Mouse (Mus musculus) adrenal gland, postnatal 4 days (tissue): ENCODE measurements around the gene Myh9. TPM values are rescaled to one million over a fixed set of nuclear protein-coding genes. Genes with fewer than 3 reads are reported as not detected.
"Not testable (repeated sequence)": the region's sequence is repeated elsewhere in the genome, so short reads cannot be mapped to it uniquely, and the experiment has no call there.

Experiments
- DNase-seq, 2 experiments: peaks; one replicate each; pipeline ENCODE4 v3.0.0; 2021 to 2022; ENCODE audit warnings: low spot score in 2 of 2, mixed read lengths in 2 of 2
- total RNA-seq, 2 experiments: library from RNA; stranded (reverse); gene quantifications; 2 replicates each; pipeline ENCODE4 v1.2.3; 2021

The Myh9 gene
- total RNA-seq, 2 experiments from 2014 or later = 251 to 311 TPM

DNA sequence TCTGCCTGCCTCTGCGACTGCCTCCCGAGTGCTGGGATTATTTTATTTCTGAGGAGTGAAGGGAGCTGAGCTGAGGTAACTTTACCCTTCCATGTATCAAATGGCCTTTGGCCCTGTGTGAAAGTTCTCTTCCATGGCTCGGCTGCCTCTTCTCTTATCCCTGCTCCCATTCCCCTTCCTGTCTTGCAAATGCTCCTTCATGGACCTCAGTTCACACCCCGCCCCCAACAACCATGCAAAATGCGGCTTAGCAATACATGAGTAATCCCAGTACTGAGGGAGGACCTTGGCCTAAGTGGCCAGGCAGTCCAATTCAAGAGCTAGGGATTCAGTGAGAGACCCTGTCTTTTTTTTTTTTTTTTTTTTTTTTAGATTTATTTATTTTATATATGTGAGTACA is 26.4 kb upstream of the Myh9 start:
- no peak for DNase-seq

DNA sequence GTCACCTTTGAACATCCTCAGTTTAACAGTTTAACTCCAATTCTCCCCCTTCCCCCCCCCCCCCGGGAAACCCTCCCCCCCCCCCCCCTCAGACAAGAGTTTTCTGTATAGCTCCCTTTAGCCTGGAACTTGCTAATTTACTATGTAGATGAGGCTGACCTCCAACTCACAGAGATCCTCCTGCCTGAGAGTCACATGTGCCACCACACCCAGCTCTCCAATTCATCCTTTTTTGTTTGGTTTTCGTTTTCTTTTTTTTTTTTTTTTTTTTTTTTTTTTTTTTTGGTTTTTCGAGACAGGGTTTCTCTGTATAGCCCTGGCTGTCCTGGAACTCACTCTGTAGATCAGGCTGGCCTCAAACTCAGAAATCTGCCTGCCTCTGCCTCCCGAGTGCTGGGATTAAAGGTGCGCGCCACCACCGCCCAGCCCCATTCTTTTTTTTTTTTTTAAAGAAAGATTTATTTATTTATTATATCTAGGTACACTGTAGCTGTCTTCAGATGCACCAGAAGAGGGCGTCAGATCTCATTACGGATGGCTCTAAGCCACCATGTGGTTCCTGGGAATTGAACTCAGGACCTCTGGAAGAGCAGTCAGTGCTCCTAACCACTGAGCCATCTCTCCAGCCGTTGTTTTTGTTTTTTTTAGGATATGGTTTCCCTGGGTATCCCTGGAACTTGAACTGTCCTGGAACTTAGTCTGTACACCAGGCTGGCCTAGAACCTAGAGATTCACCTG is 25.4 kb upstream of the Myh9 start:
- not testable (repeated sequence) for DNase-seq

DNA sequence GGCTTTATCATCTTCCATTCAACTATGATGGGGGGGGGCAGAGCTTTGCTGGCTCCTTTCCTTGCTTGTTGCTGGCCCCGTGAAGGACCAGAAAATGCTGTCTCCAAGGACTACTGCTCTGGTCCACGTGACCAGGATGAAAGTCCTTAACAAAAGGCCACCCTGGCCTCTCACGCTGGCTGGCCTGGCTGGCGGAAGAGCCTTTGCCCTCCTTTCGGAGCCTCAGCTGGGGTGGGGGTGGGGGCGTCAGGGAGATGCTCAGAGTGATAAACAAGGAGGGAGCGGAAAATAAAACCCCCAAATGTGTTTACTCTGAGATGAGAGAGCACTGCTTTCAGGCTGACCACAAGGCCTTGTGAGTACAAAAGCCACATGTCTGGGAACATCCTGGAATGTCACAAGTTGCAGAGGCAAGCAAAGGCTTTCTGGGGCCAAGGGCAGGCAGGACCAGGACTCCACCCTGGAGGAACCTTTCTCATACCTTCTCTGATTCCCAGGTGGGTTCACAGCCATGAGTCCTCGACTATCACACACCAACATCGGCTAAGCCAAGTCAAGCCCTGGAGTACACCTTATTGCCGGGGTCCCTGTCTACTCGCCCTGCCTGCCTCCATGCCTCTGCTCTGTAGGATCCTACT is 24.7 kb upstream of the Myh9 start:
- DNase-seq = no peak

DNA sequence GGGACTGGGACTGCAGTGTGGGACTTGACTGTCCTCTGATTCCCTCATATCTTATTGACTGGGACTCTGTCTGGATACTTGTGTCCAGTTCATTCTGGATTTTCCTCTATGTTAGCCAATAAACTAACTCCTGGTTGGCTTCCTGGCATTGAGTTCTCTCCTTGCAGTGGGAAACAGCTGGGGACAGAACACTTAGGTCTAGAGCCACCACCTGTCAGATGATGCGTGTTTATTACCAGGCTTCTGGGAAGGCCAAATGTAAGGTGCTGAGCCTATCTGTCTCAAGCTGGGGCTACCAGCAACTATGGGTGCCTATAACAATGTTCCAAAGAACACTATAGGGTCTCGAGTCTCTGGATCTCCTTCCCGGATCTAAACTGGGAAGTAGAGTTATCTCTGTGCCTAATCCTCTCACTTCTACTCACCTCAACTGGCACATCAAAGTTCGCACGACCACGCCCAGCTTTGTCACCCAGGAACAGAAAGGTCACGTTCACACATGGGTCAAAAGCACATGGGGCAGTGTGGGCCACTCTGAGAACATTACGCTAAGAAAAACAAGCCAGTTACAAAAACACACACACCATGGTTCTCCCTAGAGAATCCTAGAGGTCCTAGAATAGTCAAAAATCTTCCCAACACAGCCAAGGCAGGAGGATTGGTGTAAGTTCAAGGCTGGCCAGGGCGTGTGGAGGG is 22.2 kb upstream of the Myh9 start:
- no peak for DNase-seq

DNA sequence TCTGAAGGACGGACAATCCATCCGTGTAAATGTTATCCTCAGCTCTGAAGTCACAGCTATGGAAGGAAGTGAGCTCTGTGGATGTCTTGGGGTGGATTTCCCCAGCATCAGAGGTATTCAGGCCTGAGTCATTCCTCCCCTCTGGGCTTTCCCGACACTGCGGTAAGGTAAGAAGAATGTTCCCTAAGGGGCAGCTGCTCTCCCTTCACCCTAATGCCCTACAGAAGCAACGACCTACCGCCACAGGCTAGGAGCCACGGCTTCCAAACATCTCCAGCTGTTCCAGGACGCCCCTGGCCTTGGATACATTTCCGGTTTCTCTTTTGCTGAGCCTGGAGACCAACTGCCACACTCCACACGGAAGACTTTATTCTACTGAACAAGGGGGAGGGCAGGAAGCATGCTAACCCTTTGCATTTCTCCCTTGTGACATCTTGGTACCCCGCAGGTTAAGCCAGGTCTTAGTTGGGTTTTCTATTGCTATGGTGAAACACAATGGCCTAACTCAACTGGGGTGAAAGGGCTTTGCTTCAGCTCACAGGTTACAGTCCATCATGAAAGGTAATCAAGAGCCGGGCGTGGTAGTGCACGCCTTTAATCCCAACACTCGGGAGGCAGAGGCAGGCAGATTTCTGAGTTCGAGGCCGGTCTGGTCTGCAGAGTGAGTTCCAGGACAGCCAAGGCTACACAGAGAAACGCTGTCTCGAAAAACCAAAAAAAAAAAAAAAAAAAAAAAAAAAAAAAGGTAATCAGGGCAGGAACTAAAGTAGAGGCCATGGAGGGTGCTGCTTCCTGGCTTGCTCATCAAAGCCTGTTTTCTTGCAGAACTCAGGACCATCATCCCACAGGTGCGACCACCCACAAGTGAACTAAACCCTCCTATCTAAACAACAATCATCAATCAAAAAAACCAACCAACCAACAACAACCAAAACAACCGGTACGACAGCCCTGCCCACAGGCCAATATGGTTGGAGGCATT is 21.3 kb upstream of the Myh9 start:
- DNase-seq = no peak

DNA sequence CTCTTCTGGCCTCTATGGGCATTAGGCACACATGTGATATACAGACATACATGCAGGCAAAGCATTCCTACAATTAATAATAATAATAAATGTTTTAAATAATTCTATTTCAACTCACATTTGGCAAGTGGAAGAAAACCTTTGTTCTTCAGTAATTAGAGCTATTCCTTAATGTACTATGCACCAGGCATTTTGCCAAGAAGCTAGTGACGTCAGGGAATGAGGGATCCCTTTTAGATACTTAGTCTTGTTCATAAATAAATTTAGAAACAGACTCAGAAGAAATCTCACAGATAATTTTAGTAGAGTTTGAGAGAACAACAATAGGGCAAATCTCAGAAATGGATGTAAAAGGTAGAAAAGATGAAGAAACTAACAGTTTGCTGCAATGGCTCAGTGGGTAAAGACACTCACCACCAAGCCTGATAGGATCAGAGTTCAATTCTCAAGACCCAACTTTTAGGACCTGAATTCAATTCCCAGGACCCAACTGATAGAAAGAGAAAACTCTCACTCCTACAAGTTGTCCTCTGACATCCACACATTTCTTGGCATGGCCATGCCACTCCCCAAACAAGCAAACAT is 18.2 kb upstream of the Myh9 start:
- DNase-seq = no peak

DNA sequence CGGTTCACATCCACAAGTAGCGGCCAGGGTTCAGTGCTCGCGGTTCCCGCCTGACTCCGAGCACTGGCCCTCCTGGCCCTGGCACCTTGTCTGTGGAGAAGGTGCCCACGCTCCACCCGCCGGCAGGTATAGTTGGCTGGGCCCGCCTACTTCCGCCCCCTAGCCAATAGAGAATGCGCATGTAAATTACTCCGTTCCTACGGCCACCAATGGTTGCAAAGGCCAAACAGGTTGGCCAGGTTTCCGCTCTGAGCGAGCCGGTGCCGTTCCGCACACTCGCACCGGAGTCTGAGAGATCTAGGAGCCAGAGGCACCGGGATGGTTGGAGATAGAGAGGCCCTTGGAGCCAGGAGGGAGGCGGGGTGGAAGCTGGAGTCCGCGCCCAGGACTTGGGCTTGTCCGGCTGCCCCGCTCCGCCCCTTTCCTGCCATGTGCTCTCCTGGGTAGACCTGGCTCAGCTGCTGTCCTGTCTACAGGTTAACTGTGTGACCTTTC is 15.7 kb upstream of the Myh9 start:
- DNase-seq = peak in 1 of 2 experiments; percentile 42

DNA sequence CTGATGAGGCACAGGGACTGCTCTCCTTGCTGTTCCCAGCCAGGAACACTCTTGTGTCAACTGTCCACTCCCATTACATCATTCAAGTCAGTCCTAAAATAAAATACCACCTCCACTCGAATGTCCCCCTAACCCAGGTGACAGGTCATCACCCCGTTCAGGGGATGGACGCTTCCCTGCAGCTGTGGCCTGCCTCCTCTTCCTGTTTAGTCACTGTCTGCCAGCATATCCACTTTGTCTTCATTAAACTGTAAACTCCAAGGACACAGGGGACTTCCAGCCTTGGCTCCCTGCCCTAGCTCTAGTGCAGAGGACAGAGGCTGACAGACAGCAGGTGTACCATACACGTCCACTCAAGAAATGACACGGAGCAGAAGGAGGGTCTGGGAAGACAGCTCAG is 14.6 kb upstream of the Myh9 start:
- DNase-seq = peak in 1 of 2 experiments; percentile 51

DNA sequence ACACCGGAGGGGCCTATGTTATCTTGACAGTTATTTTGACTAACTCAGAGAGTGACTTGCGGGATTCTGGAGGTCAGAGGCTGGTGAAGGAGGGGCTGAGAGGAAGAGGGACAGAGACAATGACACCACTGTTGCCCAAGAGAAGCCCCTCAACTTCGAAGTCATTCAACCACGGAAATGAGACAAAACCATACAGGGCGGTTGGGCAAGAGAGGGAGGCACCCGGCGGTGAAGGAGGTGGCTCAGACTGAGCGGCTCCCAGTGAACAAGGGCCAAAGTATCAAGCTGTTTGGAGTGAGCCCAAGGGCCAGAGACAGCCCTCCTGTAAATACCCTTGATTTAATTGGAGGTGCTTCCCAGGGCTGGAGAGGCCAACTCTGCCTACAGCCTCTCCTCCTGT is 13.3 kb upstream of the Myh9 start:
- DNase-seq = no peak

DNA sequence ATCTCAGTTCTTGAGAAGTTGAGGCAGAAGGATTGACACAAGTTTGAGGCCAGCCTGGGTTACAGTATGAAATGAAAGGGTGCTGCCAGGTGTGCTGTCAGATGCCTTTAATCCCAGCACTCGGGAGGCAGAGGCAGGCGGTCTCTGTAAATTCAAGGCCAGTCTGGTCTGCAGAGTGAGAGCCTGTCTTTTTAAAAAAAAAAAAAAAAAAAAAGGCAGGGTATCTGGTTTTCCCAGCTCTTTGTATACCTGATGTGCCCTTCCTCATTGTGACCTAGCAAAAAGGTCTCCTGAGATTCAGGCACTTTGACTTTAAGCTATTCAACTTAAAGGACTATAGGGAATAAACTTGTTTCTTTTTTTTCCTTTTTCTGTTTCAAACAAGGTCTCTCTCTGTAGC is 10.0 kb upstream of the Myh9 start:
- no peak for DNase-seq

DNA sequence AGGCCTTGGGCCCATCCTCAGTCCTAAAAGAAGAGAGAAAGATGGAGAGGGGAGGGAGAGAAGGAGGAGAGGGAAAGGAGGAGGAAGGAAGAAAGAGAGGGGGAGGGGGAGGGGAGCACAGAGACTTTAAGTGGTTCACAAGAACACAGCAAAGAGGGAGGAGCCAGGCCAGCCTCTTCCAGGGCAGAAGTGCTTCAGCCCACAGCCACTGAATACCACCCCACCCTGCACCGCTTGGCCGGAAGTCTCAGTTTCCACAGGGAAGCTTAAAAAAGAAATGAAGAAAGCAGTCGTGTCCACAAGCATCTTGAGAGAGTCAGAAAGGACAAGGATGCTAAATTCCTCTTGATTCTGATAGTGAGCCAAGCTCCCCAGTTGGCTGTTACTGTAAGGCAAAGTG is 9.2 kb upstream of the Myh9 start:
- DNase-seq = no peak

DNA sequence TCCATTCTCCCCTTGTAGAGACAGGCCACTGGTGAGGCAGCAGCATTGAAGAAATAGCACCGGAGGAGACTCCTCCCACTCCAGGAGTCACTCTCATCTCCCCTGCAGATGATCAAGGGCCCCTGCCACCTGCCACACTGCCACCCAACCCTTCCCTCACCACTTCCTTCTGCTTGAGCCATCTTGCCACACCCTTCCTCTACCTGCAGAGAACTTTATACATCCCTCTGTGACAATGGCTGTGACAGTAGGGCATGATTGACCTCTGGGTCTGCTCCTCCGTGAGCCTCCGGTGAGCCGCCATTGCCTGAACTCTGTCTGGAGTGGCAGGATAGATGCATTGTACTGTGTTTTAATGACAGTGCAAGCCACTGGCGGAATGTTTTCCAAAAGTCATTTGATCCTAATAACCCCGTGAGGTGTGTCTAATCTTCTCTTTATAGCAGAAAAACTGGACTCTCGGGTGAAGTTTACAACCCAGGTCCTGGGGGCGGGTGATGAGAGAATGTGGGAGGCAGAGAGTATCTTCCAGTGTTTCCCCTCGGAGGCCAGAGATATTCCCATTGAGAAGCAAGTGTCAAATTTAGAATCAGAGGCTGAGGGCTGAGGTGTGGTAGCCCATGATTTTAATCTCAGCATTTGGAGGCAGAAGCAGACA is 7.7 kb upstream of the Myh9 start:
- DNase-seq = no peak

DNA sequence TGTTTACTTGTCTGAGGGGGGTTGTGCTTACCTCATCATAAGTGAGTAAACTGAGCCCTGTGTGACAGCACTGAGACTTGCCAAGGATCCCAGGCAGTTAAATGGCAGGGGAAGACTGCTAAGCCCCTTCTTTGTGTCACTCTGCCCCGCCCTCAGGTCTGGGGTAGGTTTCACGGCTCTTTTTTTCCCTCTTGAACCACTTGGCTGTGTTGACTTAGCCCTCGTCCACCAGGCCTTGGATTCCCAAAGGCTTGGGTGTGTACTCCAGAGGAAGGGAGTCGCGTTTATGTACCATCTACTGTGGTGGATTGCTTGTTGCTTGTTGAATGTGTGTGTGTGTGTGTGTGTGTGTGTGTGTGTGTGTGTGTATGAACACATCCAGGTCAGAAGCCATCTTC is 7.1 kb upstream of the Myh9 start:
- DNase-seq = no peak

DNA sequence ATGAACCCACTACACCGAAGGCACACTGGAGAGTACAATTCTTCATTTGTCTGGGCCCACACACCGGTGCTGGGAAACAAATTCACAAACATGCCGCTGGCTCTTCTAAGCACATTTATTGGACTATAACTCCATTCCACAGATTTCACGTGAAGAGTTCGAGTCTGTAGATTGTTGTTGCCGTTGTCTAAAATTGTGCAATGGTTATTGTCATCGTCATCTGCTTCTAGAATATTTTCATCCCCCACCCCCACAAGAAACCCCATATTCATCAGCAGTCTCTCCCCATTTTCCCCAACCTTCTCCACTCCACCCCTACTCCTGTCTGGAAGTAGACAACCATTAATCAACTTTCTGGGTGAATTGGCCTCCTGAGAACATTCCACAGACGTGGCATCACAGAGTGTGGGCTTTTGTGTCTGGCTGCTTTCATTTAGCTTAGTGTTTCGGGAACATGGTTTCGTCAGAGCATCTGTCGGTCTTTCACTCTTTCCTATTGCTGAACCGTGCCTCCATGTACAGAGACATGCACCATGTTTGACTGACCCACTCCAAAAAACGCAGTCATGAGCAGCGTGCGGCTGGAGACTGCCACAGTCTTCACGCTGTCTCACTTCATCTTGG is 6.6 kb upstream of the Myh9 start:
- no peak for DNase-seq

DNA sequence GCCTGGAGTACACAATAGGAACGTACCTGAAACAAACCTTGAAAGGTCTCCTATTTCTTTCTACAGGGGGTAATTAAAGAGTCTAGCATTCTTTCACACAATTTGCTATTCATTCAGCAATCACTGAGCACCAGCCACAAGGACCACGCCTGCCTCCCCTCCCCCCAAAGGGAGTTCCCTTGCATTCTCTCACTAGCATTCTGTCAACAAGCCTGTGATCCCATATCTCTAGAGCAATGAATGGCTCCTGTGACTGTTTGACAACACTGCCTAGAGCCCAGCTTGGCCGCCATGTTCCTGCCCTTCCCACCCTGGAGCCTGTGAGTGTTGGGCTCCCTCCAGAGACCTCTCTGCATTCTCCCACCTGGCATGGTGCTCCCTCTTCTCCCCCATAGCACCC is 5.9 kb upstream of the Myh9 start:
- no peak for DNase-seq

DNA sequence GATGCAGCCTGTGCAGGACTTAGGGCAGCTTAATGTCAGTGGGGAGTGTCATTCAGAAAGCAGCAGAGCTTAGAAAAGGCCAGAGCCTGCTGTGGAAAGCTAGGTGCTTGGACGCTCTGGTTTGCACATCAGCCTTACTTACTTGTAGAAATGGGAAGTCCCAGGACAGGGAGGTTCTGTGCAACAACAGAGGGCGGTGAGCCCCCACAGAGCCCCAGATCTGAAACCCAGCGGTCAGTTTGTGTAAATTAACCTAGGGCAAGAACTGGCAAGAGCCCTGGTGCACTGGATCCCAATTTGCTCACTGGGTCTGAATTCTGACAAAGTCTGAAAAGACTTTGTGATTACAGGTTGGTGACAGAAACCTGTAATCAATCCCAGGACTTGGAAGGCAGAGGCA is 5.1 kb upstream of the Myh9 start:
- DNase-seq = no peak

DNA sequence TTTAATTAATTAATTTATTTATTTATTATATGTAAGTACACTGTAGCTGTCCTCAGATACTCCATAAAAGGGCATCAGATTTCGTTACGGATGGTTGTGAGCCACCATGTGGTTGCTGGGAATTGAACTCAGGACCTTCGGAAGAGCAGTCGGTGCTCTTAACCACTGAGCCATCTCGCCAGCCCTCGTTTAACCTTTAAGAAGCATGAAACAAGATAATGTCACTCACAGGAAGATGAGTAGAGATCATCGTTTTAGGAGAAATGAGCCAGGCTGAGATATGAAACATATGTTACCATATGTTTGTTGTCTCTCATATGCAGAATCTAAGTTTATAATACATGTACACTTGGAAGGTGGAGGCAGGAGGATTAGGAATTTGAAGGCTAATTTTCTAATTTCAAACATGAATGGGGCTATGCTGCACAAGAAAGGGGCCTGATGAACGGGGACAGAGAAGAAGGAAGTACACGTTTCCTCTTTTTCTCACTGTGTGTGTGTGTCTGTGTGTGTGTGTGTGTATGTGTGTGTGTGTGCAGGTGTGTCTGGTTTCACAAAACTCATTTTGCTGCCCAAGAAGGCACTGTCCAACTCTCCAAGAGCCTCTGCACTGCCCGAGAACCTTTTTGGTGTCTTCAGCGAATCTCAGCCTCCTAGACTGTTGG is 4.1 kb upstream of the Myh9 start:
- DNase-seq = not testable (repeated sequence)

DNA sequence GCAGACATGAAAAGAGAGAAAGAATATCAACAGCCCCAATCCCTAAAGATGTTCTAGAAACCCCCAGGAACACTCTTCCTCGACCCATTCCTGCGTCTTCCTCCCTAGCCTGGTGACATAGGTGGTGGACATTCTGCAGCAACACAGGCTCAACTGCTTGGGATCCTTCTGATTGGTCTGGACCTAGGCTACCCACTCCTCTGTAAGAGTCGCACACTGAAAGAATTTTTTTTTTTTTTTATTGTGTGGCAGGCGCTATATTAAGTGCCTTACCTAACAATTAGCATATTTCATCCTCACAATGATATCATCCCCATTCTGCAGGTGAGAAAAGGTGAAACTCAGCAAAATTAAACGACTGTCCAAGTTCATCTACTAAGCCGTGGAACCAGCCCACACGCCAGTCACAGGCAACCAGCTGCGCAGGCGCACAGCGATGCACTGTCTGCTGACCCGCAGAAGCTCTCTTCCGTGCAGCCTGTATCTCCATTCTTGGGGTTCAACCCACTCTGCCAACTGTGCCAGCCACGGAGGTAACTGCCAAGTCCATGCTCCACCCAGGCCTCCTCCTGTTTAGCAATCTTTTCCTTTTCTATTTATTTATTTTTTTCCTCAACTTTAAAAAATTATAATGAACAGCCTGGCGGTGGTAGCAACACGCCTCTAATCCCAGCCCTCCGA is 3.1 kb upstream of the Myh9 start:
- no peak for DNase-seq

DNA sequence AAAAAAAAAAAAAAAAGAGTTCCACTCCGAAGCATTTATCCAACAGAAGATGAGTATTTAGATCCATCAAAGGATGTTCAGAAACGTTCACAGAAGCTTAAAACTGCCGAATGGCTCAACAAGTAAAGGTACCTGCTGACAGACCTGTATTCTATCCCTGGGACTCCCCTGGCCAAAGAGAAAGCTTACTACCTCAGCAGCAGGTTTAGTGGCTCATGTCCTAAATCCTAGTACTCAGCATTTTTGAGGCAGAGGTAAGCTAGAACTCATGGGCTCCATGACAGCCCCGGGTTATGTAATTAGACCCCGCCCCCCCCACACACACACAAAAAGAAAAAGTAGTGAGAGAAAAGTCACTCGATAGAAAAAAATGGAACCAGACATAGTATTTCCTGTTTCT is 2.1 kb upstream of the Myh9 start:
- no peak for DNase-seq
